Mouse (Mus musculus) regulatory T cell (primary cell): ENCODE measurements at regions not wholly inside any gene's neighbourhood (a gene's known extent, or its start where the extent isn't known, plus 50 kb on each side); places are given as distances from the start of the nearest gene placed in this dataset.

Experiments used
- in situ Hi-C: fragments of 300-600 bp; cut with MboI, MseI; formaldehyde crosslinking; loops from one replicate; pipeline ENCODE4 v1.15.1; 2025; ENCODE audit warnings: high pct_unique_total_duplicates

DNA sequence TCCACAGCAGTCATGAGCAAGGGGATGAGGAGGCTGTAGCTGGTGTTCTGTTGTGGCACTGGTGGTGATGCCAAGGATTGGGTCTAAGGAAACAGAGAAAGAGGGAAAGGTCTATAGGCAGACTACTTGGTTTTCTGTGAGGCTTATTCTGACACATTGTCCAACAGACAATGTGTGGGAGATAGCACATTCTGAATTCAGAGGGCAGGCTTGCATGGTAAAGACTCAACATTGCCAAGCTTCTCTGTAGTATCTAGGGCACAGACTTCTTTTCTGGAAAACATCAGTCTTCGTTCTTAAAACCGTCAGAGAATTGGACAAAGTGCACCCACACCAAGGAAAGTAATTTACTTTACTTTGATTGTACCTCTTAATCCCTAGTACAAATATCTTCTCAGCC is 218.7 kb upstream of the Tenm4 start:
- in situ Hi-C loops: no loop called here

GRCm38 (mm10) chr7:95954511-95954910 is 216.5 kb upstream of the Tenm4 start:
- in situ Hi-C loops: no loop called here

DNA sequence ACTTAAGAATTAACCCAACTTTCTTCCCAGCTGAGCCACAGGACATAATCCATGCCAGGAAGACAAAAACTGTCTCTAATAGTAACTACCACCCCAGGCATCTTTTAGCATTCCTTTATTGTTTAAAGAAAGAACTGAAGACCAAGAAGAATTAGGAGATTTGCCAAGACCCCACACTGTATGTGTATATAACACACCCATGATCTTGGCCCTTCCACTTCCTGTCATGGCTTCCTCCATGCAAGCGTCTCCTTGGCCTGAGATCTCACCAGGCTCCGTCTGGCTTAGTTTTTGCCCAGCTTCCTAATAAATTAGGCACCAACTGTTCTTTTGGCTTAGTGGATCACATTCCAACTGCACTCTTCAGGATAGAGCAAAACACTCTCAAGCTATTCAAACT is 215.9 kb upstream of the Tenm4 start:
- in situ Hi-C loops: no loop called here

DNA sequence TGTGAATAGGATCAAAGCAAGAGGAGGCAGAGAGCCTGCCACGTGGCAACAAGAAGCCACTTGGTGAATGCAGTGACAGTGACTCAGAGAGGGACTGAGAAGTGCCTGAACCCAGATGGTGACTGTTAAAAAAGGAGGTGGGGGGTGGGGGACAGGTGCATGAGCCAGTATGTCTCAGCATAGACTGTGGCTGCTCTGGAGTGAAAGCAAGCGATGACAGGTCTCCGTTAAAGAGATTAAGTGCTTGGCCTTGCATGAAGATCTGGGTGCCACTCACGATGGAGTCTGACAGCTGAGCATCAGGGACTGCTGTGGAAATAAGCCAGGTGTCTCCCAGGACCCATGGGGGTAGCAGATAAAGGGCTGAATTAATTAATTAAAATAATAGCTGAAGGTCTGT is 212.0 kb upstream of the Tenm4 start:
- in situ Hi-C loops: no loop called here

DNA sequence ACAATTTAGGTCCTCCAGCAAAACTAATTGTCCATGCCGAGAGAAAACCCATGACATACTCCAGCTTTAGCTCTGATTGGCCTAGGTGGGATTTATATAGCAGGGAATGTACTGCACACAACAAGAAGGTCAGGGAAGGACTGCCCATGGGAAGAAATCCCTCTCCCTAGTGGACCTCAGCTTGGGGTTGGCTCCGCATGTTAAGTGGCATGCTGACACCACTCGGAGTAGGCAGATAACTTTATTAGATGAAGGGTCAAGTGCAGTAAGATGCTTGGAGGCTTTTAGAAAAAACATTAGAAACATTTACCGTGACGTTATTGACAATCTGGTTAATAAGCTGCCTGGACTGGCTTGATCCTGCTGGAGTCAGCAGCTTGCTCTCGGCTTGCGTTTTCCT is 199.2 kb upstream of the Tenm4 start:
- in situ Hi-C loops: no loop called here

DNA sequence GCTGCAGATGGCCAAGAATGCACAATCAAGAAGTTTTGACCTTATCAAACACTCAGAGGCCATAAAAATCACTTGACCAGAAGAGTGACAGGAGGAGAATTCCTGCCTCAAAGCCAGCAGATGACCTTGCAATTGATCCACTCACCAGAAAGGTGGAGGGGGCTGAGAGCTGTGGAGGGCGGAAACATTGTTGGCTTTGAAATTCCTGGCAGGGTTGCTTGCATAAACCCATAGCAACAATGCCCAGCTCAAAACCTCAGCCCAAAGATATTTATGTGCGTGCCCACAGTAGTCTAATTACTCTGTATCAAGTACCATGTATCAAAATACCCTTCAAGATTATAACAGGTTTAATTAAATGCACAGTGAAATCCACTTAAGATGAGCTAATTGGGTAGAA is 197.0 kb upstream of the Tenm4 start:
- in situ Hi-C loops: no loop called here

GRCm38 (mm10) chr7:95991250-95992032 is 179.6 kb upstream of the Tenm4 start:
- in situ Hi-C loops: no loop called here

- in situ Hi-C loops: no loop called here
Measured at GRCm38 (mm10) chr7:95992033-95992516, 179.0 kb upstream of the Tenm4 start.

DNA sequence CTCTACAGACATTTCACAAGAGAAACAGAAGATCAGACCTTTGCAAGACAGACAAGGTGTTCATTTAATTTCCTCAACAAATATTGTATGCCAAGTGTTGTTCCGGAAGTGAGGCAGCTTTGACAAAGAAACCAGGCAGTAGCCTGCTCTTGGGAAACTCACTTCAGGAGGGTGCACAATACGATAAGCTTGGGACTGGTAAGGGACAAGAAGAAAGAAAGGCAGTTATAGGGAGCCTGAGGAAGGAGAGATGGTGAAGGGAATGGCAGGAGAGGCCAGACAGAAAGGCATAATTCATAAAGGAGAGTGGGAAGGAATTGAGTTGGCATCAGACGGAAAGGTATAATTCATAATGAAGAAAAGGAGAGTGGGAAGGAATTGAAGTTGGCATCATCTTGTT is 178.5 kb upstream of the Tenm4 start:
- in situ Hi-C loops: no loop called here

DNA sequence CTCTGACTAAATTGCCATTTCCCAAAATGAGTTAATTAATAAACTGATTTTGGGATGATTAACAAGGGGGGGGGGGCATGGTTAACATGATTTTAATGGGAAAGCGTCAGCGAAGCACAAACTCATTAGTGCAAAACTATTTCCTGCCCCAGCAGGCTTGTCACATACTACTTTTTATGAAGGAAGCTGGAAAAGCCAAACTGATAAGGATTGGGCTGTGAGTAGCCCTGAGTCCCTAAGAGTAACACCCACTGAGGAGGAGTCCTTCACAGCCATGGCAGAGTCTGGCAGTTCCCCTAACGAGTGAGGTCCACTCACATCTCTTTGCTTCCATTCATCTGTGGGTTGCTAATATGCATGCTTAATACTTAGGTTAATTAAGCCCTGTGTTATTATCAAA is 173.9 kb upstream of the Tenm4 start:
- in situ Hi-C loops: no loop called here

GRCm38 (mm10) chr7:95999189-95999588 is 171.9 kb upstream of the Tenm4 start:
- in situ Hi-C loops: no loop called here

DNA sequence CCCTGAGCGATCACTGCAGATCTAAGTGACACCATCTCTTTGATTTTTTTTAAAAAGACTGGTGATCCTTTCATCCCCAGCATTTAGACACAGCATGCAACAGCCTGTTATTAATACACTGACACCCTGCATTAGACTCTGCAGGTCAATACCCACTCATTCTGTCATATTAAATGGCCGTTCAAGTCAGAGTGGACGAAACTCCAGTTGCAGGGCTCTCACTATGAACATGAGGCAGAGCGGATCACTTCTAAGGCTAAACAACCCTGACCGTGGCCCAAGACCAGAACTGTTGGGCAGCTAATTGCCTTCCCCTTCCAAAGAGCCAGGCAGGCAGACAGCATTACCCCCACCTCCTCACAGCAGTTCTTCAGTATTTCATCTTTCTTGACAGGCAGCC is 168.6 kb upstream of the Tenm4 start:
- in situ Hi-C loops: no loop called here

- in situ Hi-C loops: no loop called here
Measured at GRCm38 (mm10) chr7:96006299-96006698, 164.7 kb upstream of the Tenm4 start.

- in situ Hi-C loops: no loop called here
Measured at GRCm38 (mm10) chr7:96013008-96013407, 158.0 kb upstream of the Tenm4 start.

GRCm38 (mm10) chr7:96017112-96017884 is 153.7 kb upstream of the Tenm4 start:
- in situ Hi-C loops: no loop called here

- in situ Hi-C loops: no loop called here
Measured at GRCm38 (mm10) chr7:96024048-96024447, 147.0 kb upstream of the Tenm4 start.

- in situ Hi-C loops: no loop called here
Measured at GRCm38 (mm10) chr7:96026781-96027418, 144.1 kb upstream of the Tenm4 start.

GRCm38 (mm10) chr7:96033636-96034035 is 137.4 kb upstream of the Tenm4 start:
- in situ Hi-C loops: no loop called here

GRCm38 (mm10) chr7:96035456-96035855 is 135.6 kb upstream of the Tenm4 start:
- in situ Hi-C loops: no loop called here

GRCm38 (mm10) chr7:96039628-96040027 is 131.4 kb upstream of the Tenm4 start:
- in situ Hi-C loops: no loop called here

- in situ Hi-C loops: no loop called here
Measured at GRCm38 (mm10) chr7:96041806-96042205, 129.2 kb upstream of the Tenm4 start.

GRCm38 (mm10) chr7:96051631-96052030 is 119.4 kb upstream of the Tenm4 start:
- in situ Hi-C loops: no loop called here
